Comparison of ENCODE assay signal across 8 mouse cellular contexts in genomic region chr7:35556205-35556603, GRCm38 (mm10). TPM values are rescaled to one million over a fixed set of nuclear protein-coding genes. Genes with fewer than 3 reads are reported as not detected.
DNase-seq lines count a peak whose midpoint lies in the region; ATAC-seq and TF ChIP-seq lines count a peak whose summit lies in the region.

Nudt19 (minus strand) TSS chr7:35556304.

- TF ChIP-seq POLR2A in spleen, adult 2 months (IDR thresholded peaks at IDR 0.05; ENCODE audit: low read depth, low read length), result no peak
- no peak for TF ChIP-seq POLR2A in small intestine, adult 2 months (IDR thresholded peaks at IDR 0.05; ENCODE audit: low read depth, low read length)

- TF ChIP-seq CTCF in spleen, adult 2 months (IDR thresholded peaks at IDR 0.05; ENCODE audit: extremely low read depth, insufficient read depth, insufficient read length, insufficient replicate concordance), result no peak
- no peak for TF ChIP-seq CTCF in small intestine, adult 2 months (IDR thresholded peaks at IDR 0.05; ENCODE audit: extremely low read depth, insufficient read length, insufficient replicate concordance, low read depth, low read length)

- peak within 1 kb of the TSS; percentile 80 for H3K4me2 ChIP-seq in limb, embryonic 12.5 days

- no peaks in the 10 kb centered on the region for H3K9me3 ChIP-seq in limb, embryonic 12.5 days

- H3K27me3 ChIP-seq in spleen, adult 2 months (ENCODE audit: control insufficient read depth, insufficient read depth, low read length), result no peaks in the 10 kb centered on the region
- H3K27me3 ChIP-seq in limb, embryonic 12.5 days, result no peaks in the 10 kb centered on the region
- H3K27me3 ChIP-seq in small intestine, adult 2 months (ENCODE audit: control insufficient read depth, insufficient read depth, low read length), result no peaks in the 10 kb centered on the region

- DNase-seq in spleen, adult 2 months (ENCODE audit: low read depth in 1 of 2, low spot score in 2 of 2), result no peak
- no peak for DNase-seq in spleen, adult 18-20 months
- no peak for DNase-seq in heart, postnatal 14 days
- no peak for DNase-seq in cerebellum, adult 11 months
- DNase-seq in right cerebral cortex, postnatal 4 days, result no peak

- no peak for ATAC-seq in erythroblast, adult 5-6 weeks (replicated peaks; ENCODE audit: low FRiP score, poor library complexity, severe bottlenecking)
- ATAC-seq in limb, embryonic 12.5 days (ENCODE audit: insufficient number of reproducible peaks, insufficient read depth, low FRiP score, low TSS enrichment, low read depth), result no peak

- H3K4me3 ChIP-seq in spleen, adult 2 months (ENCODE audit: extremely low read depth, insufficient read depth, insufficient read length), result peak within 1 kb of the TSS; percentile 89
- peak within 1 kb of the TSS; percentile 60 for H3K4me3 ChIP-seq in limb, embryonic 12.5 days (replicated peaks)
- peak within 1 kb of the TSS; percentile 72 for H3K4me3 ChIP-seq in small intestine, adult 2 months (ENCODE audit: low read depth, low read length)

- intact Hi-C loops in heart, postnatal 14 days (cut with DNase I), result no loop called here

- 0 out of 2 replicates have a peak, but pooled peaks cover 3% of the 10 kb centered on the region for H3K36me3 ChIP-seq in spleen, adult 2 months (ENCODE audit: control insufficient read depth, insufficient read depth, low read length)
- peaks cover 1% of the 10 kb centered on the region; the same call in 1 of the 2 replicates for H3K36me3 ChIP-seq in limb, embryonic 12.5 days
- H3K36me3 ChIP-seq in small intestine, adult 2 months (ENCODE audit: control insufficient read depth, insufficient read depth, low read length), result 0 out of 2 replicates have a peak, but pooled peaks cover 2% of the 10 kb centered on the region

- 69% methylated on average over 4 of the region's 4 CpGs for WGBS in spleen, adult 2 months
- 63% methylated on average over 4 of the region's 4 CpGs for WGBS in limb, embryonic 12.5 days
- 36% methylated on average over 4 of the region's 4 CpGs for WGBS in small intestine, adult 2 months

- peak within 1 kb of the TSS; percentile 79 for H3K9ac ChIP-seq in limb, embryonic 12.5 days (replicated peaks)

- peaks cover 2% of the 10 kb centered on the region for H3K4me1 ChIP-seq in spleen, adult 2 months (ENCODE audit: control insufficient read depth, insufficient read depth, insufficient read length)
- H3K4me1 ChIP-seq in limb, embryonic 12.5 days (replicated peaks), result peaks cover 8% of the 10 kb centered on the region; the same call in 1 of the 2 replicates
- peaks cover 20% of the 10 kb centered on the region for H3K4me1 ChIP-seq in small intestine, adult 2 months (ENCODE audit: control insufficient read depth, insufficient read depth, insufficient read length, low read length)

- H3K27ac ChIP-seq in spleen, adult 2 months (ENCODE audit: insufficient read depth, low read length), result peak within 1 kb of the TSS; percentile 92
- peak within 1 kb of the TSS; percentile 96 for H3K27ac ChIP-seq in limb, embryonic 12.5 days
- peak within 1 kb of the TSS; percentile 96 for H3K27ac ChIP-seq in small intestine, adult 2 months (ENCODE audit: insufficient read depth, low read depth, low read length)

RNA-seq across cellular contexts. Expression of gene Nudt19, which starts in this region (rescaled TPM):
- polyA plus RNA-seq in spleen, adult 2 months (2012; rRNA removed), result 13.8 and 32.3 TPM in 2 replicates
- 55.3 and 55.8 TPM in 2 replicates for total RNA-seq in erythroblast, adult 5-6 weeks (2015; ENCODE audit: low replicate concordance)
- 10.0 and 24.4 TPM in 2 replicates for total RNA-seq in erythroblast, adult 5-6 weeks (2017; ENCODE audit: low replicate concordance)
- 10 to 100 TPM; 70.6 to 77.4 TPM for total RNA-seq in heart, postnatal 14 days (2021)
- 33.0 and 37.5 TPM in 2 replicates for polyA plus RNA-seq in limb, embryonic 12.5 days (2016; fragmentation: Nextera tagmentation; extraction: Ambion mirVana)
- 51.8 and 60.5 TPM in 2 replicates for polyA plus RNA-seq in small intestine, adult 2 months (2012; rRNA removed)
